Mouse (Mus musculus) olfactory bulb, adult 2 months (tissue): ENCODE results near the gene Kcna7. TPM values are rescaled to one million over a fixed set of nuclear protein-coding genes. Genes with fewer than 3 reads are reported as not detected.

Experiments
- H3K27ac ChIP-seq: fragments of 200-500 bp; 2 replicates; pipeline ENCODE4 v1.5.1; 2012; ENCODE audit warnings: low read depth, low read length; ENCODE audit not compliant: insufficient read depth
- H3K4me1 ChIP-seq: fragments of 200-500 bp; 2 replicates; pipeline ENCODE4 v1.6.1; 2012; ENCODE audit warnings: low read length; ENCODE audit not compliant: control insufficient read depth, insufficient read depth
- H3K4me3 ChIP-seq: fragments of 200-500 bp; 2 replicates; pipeline ENCODE4 v1.5.1; 2012; ENCODE audit warnings: mild to moderate bottlenecking, low read depth, low read length, moderate library complexity; ENCODE audit not compliant: insufficient read depth
- CTCF ChIP-seq: fragments of 200-500 bp; IDR thresholded peaks from 2 replicates; pipeline ENCODE4 v1.5.1; 2012; ENCODE audit warnings: low read depth, mild to moderate bottlenecking, low read length, moderate library complexity; ENCODE audit not compliant: insufficient read depth
- POLR2A ChIP-seq: fragments of 200-500 bp; IDR thresholded peaks from 2 replicates; pipeline ENCODE4 v1.6.1; 2012; ENCODE audit warnings: mild to moderate bottlenecking, low read depth, low read length, moderate library complexity; ENCODE audit not compliant: insufficient read depth
- WGBS: fragments of 180-500 bp; shearing (Covaris S2); methylation state at CpG from one replicate; pipeline ENCODE4 v1.1.7; 2018; 5-methylcytosine and 5-hydroxymethylcytosine counted together
- polyA plus RNA-seq: library from polyadenylated mRNA; stranded (reverse); fragments of >200 nt; gene quantifications from 2 replicates; pipeline ENCODE4 v1.2.4, GENCODE M21; 2012; ENCODE audit warnings: low replicate concordance; ENCODE audit not compliant: missing spikeins, insufficient read depth, insufficient read length

The Kcna7 gene
- polyA plus RNA-seq, 1 experiment: not detected

- WGBS: 92% methylated on average over 15 of the region's 15 CpGs
- H3K4me1 ChIP-seq: peaks cover 17% of the 10 kb centered on the region
- no peak overlapping the region for H3K4me3 ChIP-seq
- no peak overlapping the region for H3K27ac ChIP-seq
- TF ChIP-seq CTCF: no peak
- TF ChIP-seq POLR2A: no peak
Measured at GRCm38 (mm10) chr7:45454971-45455370, 49.5 kb downstream of the Kcna7 start.

- no peak overlapping the region for H3K27ac ChIP-seq
Measured at GRCm38 (mm10) chr7:45455932-45456696, 50.7 kb downstream of the Kcna7 start.

GRCm38 (mm10) chr7:45456721-45457203 is 51.3 kb downstream of the Kcna7 start:
- H3K27ac ChIP-seq: no peak overlapping the region
- H3K4me3 ChIP-seq: no peak overlapping the region
- peaks cover 22% of the 10 kb centered on the region for H3K4me1 ChIP-seq
- 59% methylated on average over 9 of the region's 9 CpGs for WGBS
- TF ChIP-seq POLR2A (no peak), CTCF (no peak)

More at GRCm38 (mm10) chr7:45455932-45456696, 50.7 kb downstream of the Kcna7 start:
- Histone ChIP-seq H3K4me3 (no peak overlapping the region), H3K4me1 (peaks cover 27% of the 10 kb centered on the region)
- WGBS: 73% methylated on average over 13 of the region's 13 CpGs
- no peak for TF ChIP-seq CTCF
- TF ChIP-seq POLR2A: no peak

GRCm38 (mm10) chr7:45457204-45458060 is 52.0 kb downstream of the Kcna7 start:
- H3K4me1 ChIP-seq: peaks cover 22% of the 10 kb centered on the region
- 42% methylated on average over 10 of the region's 10 CpGs for WGBS
- TF ChIP-seq POLR2A: 0 out of 2 replicates have a peak, but pooled peaks have one; percentile 10
- TF ChIP-seq CTCF: no peak
- no peak overlapping the region for H3K27ac ChIP-seq
- no peak overlapping the region for H3K4me3 ChIP-seq

- H3K4me3 ChIP-seq: peak overlapping the region; percentile 58
- WGBS: under 1% methylated on average over 43 of the region's 43 CpGs
- H3K4me1 ChIP-seq: peaks cover 22% of the 10 kb centered on the region
- H3K27ac ChIP-seq: peak overlapping the region; percentile 65
- TF ChIP-seq CTCF (no peak), POLR2A (no peak)
Measured at GRCm38 (mm10) chr7:45458748-45459563, 53.5 kb downstream of the Kcna7 start.

Other genes with a start within 250 kb of the Kcna7 start
- gene Slc17a7, start 241.7 kb upstream of the Kcna7 start, polyA plus RNA-seq: not detected in 2 replicates
- not detected in 2 replicates for gene Gfy, start 226.1 kb upstream of the Kcna7 start, polyA plus RNA-seq
- not detected in 2 replicates for gene Pth2, start 224.7 kb upstream of the Kcna7 start, polyA plus RNA-seq
- gene Ccdc155, start 200.8 kb upstream of the Kcna7 start, polyA plus RNA-seq: not detected in 2 replicates
- not detected in 2 replicates for gene Dkkl1, start 193.5 kb upstream of the Kcna7 start, polyA plus RNA-seq
- gene Tead2, start 189.9 kb upstream of the Kcna7 start, polyA plus RNA-seq: not detected in 2 replicates
- gene Cd37, start 166.5 kb upstream of the Kcna7 start, polyA plus RNA-seq: not detected in 2 replicates
- not detected in 2 replicates for gene Slc6a16, start 164.6 kb upstream of the Kcna7 start, polyA plus RNA-seq
- not detected in 2 replicates for gene Slc6a21, start 128.1 kb upstream of the Kcna7 start, polyA plus RNA-seq
- gene Trpm4, start 71.9 kb upstream of the Kcna7 start, polyA plus RNA-seq: not detected in 2 replicates
- not detected in 2 replicates for gene Hrc, start 70.4 kb upstream of the Kcna7 start, polyA plus RNA-seq
- not detected in 2 replicates for gene Ppfia3, start 38.6 kb upstream of the Kcna7 start, polyA plus RNA-seq
- not detected in 2 replicates for gene Lin7b, start 35.1 kb upstream of the Kcna7 start, polyA plus RNA-seq
- 1,039 and 1,720 TPM in 2 replicates for gene Snrnp70, start 9.9 kb upstream of the Kcna7 start, polyA plus RNA-seq
- not detected in 2 replicates for gene Ntf5, start 8.0 kb downstream of the Kcna7 start, polyA plus RNA-seq
- not detected in 2 replicates for gene Lhb, start 15.2 kb downstream of the Kcna7 start, polyA plus RNA-seq
- gene Gys1, start 29.2 kb downstream of the Kcna7 start, polyA plus RNA-seq: not detected in 2 replicates
- gene Ruvbl2, start 32.4 kb downstream of the Kcna7 start, polyA plus RNA-seq: not detected in 2 replicates
- gene Ftl1, start 54.2 kb downstream of the Kcna7 start, polyA plus RNA-seq: 553 and 835 TPM in 2 replicates
- not detected in 2 replicates for gene Bax, start 61.2 kb downstream of the Kcna7 start, polyA plus RNA-seq
- gene Tulp2, start 76.2 kb downstream of the Kcna7 start, polyA plus RNA-seq: not detected in 2 replicates
- gene Gm45808, start 81.2 kb downstream of the Kcna7 start, polyA plus RNA-seq: not detected in 2 replicates
- not detected in 2 replicates for gene Dhdh, start 83.2 kb downstream of the Kcna7 start, polyA plus RNA-seq
- gene Nucb1, start 104.8 kb downstream of the Kcna7 start, polyA plus RNA-seq: not detected in 2 replicates
- not detected in 2 replicates for gene Ppp1r15a, start 120.6 kb downstream of the Kcna7 start, polyA plus RNA-seq
- not detected in 2 replicates for gene Plekha4, start 120.7 kb downstream of the Kcna7 start, polyA plus RNA-seq
- gene Hsd17b14, start 149.2 kb downstream of the Kcna7 start, polyA plus RNA-seq: not detected in 2 replicates
- gene Bcat2, start 164.5 kb downstream of the Kcna7 start, polyA plus RNA-seq: not detected in 2 replicates
- not detected in 2 replicates for gene Fgf21, start 209.8 kb downstream of the Kcna7 start, polyA plus RNA-seq
- gene Fut1, start 211.6 kb downstream of the Kcna7 start, polyA plus RNA-seq: not detected in 2 replicates
- gene Izumo1, start 216.2 kb downstream of the Kcna7 start, polyA plus RNA-seq: not detected in 2 replicates
- gene Rasip1, start 221.8 kb downstream of the Kcna7 start, polyA plus RNA-seq: not detected in 2 replicates
- not detected in 2 replicates for gene Mamstr, start 234.3 kb downstream of the Kcna7 start, polyA plus RNA-seq